Mouse (Mus musculus) kidney, adult 2 months (tissue): ENCODE measurements around the gene Ephx1. TPM values are rescaled to one million over a fixed set of nuclear protein-coding genes. Genes with fewer than 3 reads are reported as not detected.

Experiments
- DNase-seq: peaks from one replicate; pipeline ENCODE4 v3.0.0; 2021
- H3K27ac ChIP-seq: fragments of 200-500 bp; 2 replicates; pipeline ENCODE4 v1.5.1; 2012; ENCODE audit warnings: low read depth, low read length, control low read depth, inconsistent platforms; ENCODE audit not compliant: insufficient read depth
- H3K27me3 ChIP-seq: fragments of 200-500 bp; replicated peaks from 2 replicates; pipeline ENCODE4 v1.6.1; 2012; ENCODE audit warnings: mild to moderate bottlenecking, moderate library complexity, low read length, inconsistent platforms; ENCODE audit not compliant: control insufficient read depth, insufficient read depth
- H3K36me3 ChIP-seq: fragments of 200-500 bp; 2 replicates; pipeline ENCODE4 v1.6.1; 2012; ENCODE audit warnings: mild to moderate bottlenecking, moderate library complexity, low read length, inconsistent platforms; ENCODE audit not compliant: control insufficient read depth, insufficient read depth
- H3K4me1 ChIP-seq: fragments of 200-500 bp; 2 replicates; pipeline ENCODE4 v1.6.1; 2011; ENCODE audit warnings: low read length; ENCODE audit not compliant: control insufficient read depth, insufficient read depth
- H3K4me3 ChIP-seq: fragments of 200-500 bp; 2 replicates; pipeline ENCODE4 v1.5.1; 2011; ENCODE audit warnings: mild to moderate bottlenecking, low read depth, low read length, control low read depth; ENCODE audit not compliant: insufficient read depth
- CTCF ChIP-seq: fragments of 200-500 bp; conservative IDR thresholded peaks from 2 replicates; pipeline ENCODE4 v1.5.1; 2011; ENCODE audit warnings: low read depth, mild to moderate bottlenecking, control low read depth, low read length, moderate library complexity, mixed read lengths; ENCODE audit not compliant: insufficient read depth, insufficient read length
- POLR2A ChIP-seq: fragments of 200-500 bp; IDR thresholded peaks from one replicate; pipeline ENCODE4 v1.6.1; 2011; ENCODE audit warnings: low read depth, low read length, control low read depth
- WGBS: fragments of 180-500 bp; shearing (Covaris S2); methylation state at CpG from one replicate; pipeline ENCODE4 v1.1.7; 2018; 5-methylcytosine and 5-hydroxymethylcytosine counted together
- polyA plus RNA-seq: library from polyadenylated mRNA; depleted of rRNA; stranded (reverse); fragments of >200 nt; gene quantifications from 2 replicates; pipeline ENCODE4 v1.2.3, GENCODE M21; 2012

The Ephx1 gene
- polyA plus RNA-seq, 1 experiment, result 69.9 TPM

DNA sequence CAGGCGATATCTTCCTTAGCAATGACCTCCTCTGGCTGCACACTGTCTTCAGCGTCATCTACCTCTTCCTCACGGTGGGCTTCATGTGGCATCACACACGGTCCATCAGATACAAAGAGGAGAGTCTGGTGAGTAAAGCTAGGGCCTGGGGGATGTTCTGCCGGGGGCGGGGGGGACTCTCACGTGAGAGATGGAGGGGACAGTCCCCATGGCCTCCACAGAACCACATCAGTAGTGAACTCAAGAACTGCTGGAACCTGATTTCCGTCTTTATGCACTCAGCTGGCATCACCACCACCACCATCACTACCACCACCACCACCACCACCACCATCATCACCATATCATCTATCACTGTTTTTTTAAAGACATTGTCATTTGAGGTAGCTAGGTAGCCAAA is 64.3 kb downstream of the Ephx1 start:
- 93% methylated on average over 8 of the region's 8 CpGs for WGBS
- Histone ChIP-seq H3K4me1 (no peaks in the 10 kb centered on the region; the same call in 1 of the 2 replicates), H3K27me3 (no peaks in the 10 kb centered on the region), H3K4me3 (no peak overlapping the region), H3K27ac (0 out of 2 replicates have a peak overlapping the region, but pooled peaks have one; percentile 14), H3K36me3 (no peaks in the 10 kb centered on the region)
- TF ChIP-seq CTCF (no peak), POLR2A (no peak)
- DNase-seq, result no peak

DNA sequence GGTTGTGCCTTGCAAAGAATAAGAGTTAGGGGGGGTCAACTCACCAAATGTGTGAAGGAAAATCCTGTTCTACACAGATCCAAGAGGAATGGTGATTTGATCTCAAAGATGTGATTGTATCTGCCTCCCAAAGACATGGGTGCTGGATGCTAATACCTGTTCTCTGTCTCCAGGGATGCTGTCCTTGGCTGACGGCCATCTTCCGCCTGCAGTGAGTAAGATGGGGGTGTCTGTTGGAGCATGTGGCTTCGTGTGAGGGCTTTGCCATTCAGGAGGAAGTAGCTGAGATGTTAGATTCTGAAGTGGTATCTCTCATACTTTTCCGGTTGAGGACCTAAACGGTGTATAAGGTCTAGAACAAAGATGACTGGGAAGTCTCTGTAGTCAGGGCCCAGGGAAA is 67.9 kb downstream of the Ephx1 start:
- no peak for DNase-seq
- TF ChIP-seq POLR2A (no peak), CTCF (no peak)
- Histone ChIP-seq H3K4me1 (no peaks in the 10 kb centered on the region), H3K27me3 (no peaks in the 10 kb centered on the region), H3K27ac (no peak overlapping the region), H3K4me3 (no peak overlapping the region), H3K36me3 (no peaks in the 10 kb centered on the region)
- WGBS, result 86% methylated on average over 5 of the region's 5 CpGs

DNA sequence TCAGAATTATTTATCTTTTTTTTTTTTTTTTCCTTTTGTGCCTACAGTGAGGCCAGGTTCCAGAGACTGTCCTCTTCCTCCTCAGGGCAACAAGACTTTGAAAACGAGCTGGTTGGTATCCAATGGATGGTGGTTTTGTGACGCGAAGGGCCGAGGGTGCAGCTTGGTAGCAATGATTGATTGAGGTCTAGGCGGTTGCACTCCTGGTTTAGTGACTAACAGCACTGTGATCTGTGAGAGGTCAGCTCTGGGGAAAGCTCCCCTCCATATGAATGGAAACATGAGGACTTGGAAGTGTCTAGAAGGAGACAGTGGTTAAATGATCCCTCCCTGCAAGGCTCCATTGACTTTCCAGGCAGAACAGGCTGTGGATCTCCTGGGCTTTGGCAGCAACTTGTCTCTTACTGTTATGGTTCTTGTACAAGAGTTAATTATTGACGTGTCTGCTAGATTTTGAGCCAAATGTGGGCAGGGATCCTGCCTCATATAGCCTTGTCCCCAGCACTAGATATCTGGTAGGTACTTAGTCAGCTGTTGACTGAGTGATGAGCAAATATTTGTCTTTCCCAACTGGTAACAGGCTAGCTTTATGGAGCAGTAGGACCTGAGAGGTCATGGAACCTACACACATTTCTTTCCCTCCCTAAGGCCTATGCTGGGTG is 68.5 kb downstream of the Ephx1 start:
- Histone ChIP-seq H3K36me3 (no peaks in the 10 kb centered on the region), H3K4me1 (no peaks in the 10 kb centered on the region), H3K27ac (no peak overlapping the region), H3K27me3 (no peaks in the 10 kb centered on the region), H3K4me3 (no peak overlapping the region)
- peak; percentile 85 for DNase-seq
- WGBS, result 29% methylated on average over 6 of the region's 6 CpGs
- no peak for TF ChIP-seq CTCF
- TF ChIP-seq POLR2A, result no peak

DNA sequence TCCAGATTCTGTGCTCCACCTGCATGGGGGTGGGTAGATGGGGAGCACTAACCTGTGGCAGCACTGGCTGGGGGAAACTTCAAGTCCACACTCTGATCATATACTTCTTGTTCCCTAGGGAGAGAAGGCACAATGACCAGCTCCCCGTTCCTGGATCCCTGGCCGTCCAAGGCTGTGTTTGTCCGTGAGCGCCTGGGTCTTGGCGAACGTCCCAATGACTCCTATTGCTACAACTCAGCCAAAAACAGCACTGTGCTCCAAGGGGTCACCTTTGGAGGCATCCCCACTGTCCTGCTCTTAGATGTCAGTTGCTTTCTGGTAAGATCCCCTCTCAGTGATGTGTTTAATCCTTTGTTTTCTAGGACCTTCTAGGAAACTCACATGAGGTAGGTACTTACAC is 74.3 kb downstream of the Ephx1 start:
- Histone ChIP-seq H3K4me3 (no peak overlapping the region), H3K27ac (no peak overlapping the region), H3K36me3 (no peaks in the 10 kb centered on the region), H3K27me3 (no peaks in the 10 kb centered on the region), H3K4me1 (0 out of 2 replicates have a peak, but pooled peaks cover 6% of the 10 kb centered on the region)
- DNase-seq, result no peak
- 51% methylated on average over 6 of the region's 6 CpGs for WGBS
- TF ChIP-seq POLR2A (no peak), CTCF (no peak)

DNA sequence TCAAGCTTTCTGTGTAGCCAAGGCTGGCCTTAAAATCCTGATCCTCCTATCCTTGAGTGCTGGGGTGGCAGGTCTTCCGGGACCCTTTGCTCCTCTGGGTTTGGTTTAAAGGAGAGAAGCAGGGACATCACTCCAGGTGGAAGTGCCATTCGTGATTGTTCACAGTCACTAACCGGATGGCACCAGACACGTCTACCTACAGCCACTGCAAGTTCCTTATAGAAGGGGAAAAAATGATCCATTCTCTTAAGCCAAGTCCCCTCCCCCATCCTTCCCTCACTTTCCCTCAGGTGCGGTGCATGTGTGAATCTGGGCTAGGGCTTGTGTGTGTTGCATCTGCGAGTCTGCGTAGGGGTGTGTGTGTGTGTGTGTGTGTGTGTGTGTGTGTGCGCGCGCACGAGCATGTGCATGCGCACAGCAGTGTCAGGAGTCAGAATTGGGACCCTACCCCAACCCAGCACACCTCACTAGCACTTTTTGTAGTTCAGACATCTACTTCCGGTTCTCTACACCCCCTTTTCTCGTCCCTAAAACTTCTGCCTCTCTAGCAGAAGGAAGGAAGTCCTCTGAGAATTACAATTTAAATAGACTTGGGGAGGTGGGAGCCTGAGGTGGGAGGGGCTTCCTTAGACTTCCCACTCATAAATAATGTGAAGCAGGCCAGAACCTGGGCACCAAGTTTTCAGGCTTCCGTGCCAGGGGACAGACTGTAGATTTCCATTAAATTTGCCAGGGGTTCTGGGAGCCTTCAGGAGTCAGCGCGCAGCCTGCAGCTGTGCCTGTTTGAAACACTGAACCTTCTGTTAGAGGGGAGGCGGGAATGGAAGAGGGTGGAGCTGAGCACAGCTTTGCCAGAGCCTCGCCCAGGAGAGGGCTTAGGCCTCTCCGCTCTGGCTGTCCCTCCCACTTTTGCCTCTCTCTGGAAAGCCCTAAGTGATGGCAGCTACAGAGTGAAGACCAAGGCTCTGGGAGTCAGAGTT is 75.4 kb downstream of the Ephx1 start:
- no peaks in the 10 kb centered on the region for H3K27me3 ChIP-seq
- WGBS, result 46% methylated on average over 20 of the region's 20 CpGs
- H3K36me3 ChIP-seq, result no peaks in the 10 kb centered on the region
- peaks cover 11% of the 10 kb centered on the region; the same call in 1 of the 2 replicates for H3K4me1 ChIP-seq
- H3K4me3 ChIP-seq, result no peak overlapping the region
- H3K27ac ChIP-seq, result peak overlapping the region; percentile 19; the same call in 1 of the 2 replicates
- DNase-seq, result peak; percentile 59
- TF ChIP-seq CTCF, result no peak

DNA sequence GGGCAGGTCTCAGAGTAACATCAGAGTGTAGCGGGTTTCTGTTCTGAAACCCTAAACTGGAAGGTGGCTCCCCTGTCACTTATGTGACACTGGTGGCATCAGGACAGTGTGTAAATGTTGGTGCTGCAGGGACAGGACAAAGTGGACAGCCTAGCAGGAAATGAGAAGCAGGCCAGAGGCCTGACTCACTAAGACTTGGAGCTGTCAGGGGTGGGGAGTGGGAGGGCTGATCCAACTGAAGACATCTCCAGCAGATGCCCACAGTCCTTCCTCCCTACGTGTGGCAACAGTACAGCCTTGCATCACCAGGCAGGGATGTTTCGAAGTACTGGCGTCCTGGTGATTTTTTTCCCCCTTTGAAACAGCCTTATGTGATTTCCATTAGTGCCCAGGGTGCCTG is 76.2 kb downstream of the Ephx1 start:
- no peak for DNase-seq
- no peak overlapping the region for H3K4me3 ChIP-seq

DNA sequence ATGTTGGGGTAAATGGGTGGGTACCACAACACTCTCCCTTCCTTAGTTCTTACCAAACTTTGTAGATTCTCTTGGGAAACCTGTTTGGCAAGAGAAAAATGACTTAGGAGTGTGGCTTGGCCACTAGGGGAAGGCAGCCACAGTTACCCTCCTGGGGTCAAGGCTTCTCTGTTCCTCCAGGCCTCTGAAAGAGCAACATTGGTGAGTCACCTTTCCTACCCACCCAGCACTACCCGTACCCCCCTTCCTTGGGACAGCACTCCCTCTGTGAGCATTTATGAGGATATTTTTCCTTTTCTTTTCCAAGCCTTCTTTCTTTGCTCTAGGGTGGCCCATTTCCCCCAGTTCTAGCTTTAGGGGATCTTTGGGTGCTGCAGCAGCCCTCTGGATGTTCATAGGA is 76.8 kb downstream of the Ephx1 start:
- Histone ChIP-seq H3K27ac (no peak overlapping the region), H3K27me3 (no peaks in the 10 kb centered on the region), H3K4me3 (no peak overlapping the region), H3K36me3 (no peaks in the 10 kb centered on the region), H3K4me1 (peaks cover 11% of the 10 kb centered on the region; the same call in 1 of the 2 replicates)
- TF ChIP-seq POLR2A (no peak), CTCF (0 out of 2 replicates have a peak, but pooled peaks have one; percentile 13)
- no peak for DNase-seq
- 61% methylated on average over 1 of the region's 1 CpGs for WGBS

More for the DNA sequence above, 76.2 kb downstream of the Ephx1 start:
- Histone ChIP-seq H3K27ac (no peak overlapping the region), H3K27me3 (no peaks in the 10 kb centered on the region), H3K36me3 (no peaks in the 10 kb centered on the region), H3K4me1 (peaks cover 11% of the 10 kb centered on the region; the same call in 1 of the 2 replicates)
- TF ChIP-seq CTCF (no peak), POLR2A (no peak)
- 72% methylated on average over 4 of the region's 4 CpGs for WGBS
